9 mouse cellular contexts compared by ENCODE assay signal in the genomic region with DNA sequence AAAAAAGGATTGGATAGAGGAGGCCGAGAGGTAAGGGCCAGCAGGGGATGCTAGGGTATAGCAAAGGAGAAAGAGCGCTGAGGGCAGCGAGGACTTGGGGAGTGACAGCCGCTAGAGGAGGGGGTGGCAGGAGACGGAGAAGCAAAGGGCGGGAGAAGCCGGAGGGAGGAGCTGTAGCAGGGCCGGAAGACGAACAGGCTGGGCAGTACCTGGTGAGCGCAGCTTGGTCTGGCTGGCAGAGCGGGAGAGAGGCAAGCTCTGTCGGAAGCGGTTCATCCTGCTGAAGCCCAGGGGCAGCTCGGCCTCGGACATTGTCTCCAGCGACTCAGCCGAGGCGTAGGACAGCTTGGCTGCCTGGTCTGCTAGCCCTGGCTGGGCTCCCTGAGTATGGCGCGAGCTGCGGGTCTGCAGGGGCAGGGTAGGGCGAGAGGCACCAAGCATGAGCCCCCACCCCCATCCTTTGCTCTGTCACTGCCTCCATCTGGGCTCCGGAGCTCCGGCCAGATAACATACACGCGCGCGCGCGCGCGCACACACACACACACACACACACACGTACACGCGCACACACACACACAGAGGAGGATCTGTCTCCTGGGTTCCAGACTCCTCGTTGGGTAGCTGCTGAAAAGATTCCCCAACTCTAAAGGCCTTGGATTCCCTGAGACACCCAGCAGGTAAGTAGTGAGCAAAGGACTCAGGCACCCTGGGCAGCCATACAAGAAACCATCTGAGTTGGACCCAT. TPM values are rescaled to one million over a fixed set of nuclear protein-coding genes. Genes with fewer than 3 reads are reported as not detected.
DNase-seq lines count a peak whose midpoint lies in the region; ATAC-seq and TF ChIP-seq lines count a peak whose summit lies in the region.
"Had no signal": no experiment of that assay in that cellular context is flagged by ENCODE, and none has a peak within 500 bp of the region (broad histone marks: within the 10 kb centered on the region; RNA-seq: fewer than 3 reads in every experiment).

No protein-coding gene starts in this region.

- H3K79me2 ChIP-seq in heart, adult 2 months (replicated peaks; ENCODE audit: control insufficient read depth, insufficient read depth, low read length) = no peaks in the 10 kb centered on the region

- H3K9ac ChIP-seq in heart, adult 2 months (ENCODE audit: low read depth, low read length) = no peak overlapping the region
- peak overlapping the region; percentile 9; the same call in 1 of the 2 replicates for H3K9ac ChIP-seq in hindbrain, embryonic 15.5 days
- peak overlapping the region; percentile 56 for H3K9ac ChIP-seq in midbrain, embryonic 11.5 days (ENCODE audit: low read length)

- intact Hi-C loops in heart, adult 2 months (cut with DNase I) = no loop called here

- WGBS in heart, adult 2 months = 2% methylated on average over 36 of the region's 36 CpGs
- WGBS in hindbrain, embryonic 15.5 days = 11% methylated on average over 34 of the region's 36 CpGs
- 2% methylated on average over 36 of the region's 36 CpGs for WGBS in midbrain, embryonic 11.5 days

- H3K4me2 ChIP-seq in hindbrain, embryonic 15.5 days = peak overlapping the region; percentile 48
- H3K4me2 ChIP-seq in midbrain, embryonic 11.5 days = peak overlapping the region; percentile 72

- no peaks in the 10 kb centered on the region for H3K36me3 ChIP-seq in heart, adult 2 months (ENCODE audit: control insufficient read depth, insufficient read depth, low read length)
- no peaks in the 10 kb centered on the region for H3K36me3 ChIP-seq in E14TG2a.4 (ENCODE audit: insufficient read depth, low read length)
- H3K36me3 ChIP-seq in hindbrain, embryonic 15.5 days = peaks cover 14% of the 10 kb centered on the region
- no peaks in the 10 kb centered on the region for H3K36me3 ChIP-seq in midbrain, embryonic 11.5 days (ENCODE audit: control insufficient read depth, insufficient read depth, low read length)

- 0 out of 2 replicates have a peak, but pooled peaks have one; percentile 4 for ATAC-seq in hindbrain, embryonic 15.5 days (ENCODE audit: low FRiP score, low read depth)
- peak; percentile 41; the same call in 1 of the 2 replicates for ATAC-seq in midbrain, embryonic 11.5 days (ENCODE audit: low FRiP score)

- TF ChIP-seq EP300 in heart, adult 2 months (IDR thresholded peaks at IDR 0.05; ENCODE audit: insufficient read depth, low read depth, low read length) = no peak

- H3K9me3 ChIP-seq in E14TG2a.4 (ENCODE audit: low read length) = no peaks in the 10 kb centered on the region
- H3K9me3 ChIP-seq in hindbrain, embryonic 15.5 days = no peaks in the 10 kb centered on the region
- no peaks in the 10 kb centered on the region for H3K9me3 ChIP-seq in midbrain, embryonic 11.5 days (ENCODE audit: control insufficient read depth, low read length)

- TF ChIP-seq CTCF in heart, adult 2 months (IDR thresholded peaks at IDR 0.05) = peak; percentile 10; the same call in 1 of the 2 replicates
- TF ChIP-seq CTCF in E14TG2a.4 (conservative IDR thresholded peaks at IDR 0.05; ENCODE audit: low read length) = no peak
- no peak for TF ChIP-seq CTCF in cortical plate, adult 2 months (IDR thresholded peaks at IDR 0.05; ENCODE audit: extremely low read depth, insufficient read depth, low read length)

- H3K4me3 ChIP-seq in heart, adult 2 months = peak overlapping the region; percentile 10; the same call in 1 of the 2 replicates
- peak overlapping the region; percentile 77 for H3K4me3 ChIP-seq in E14TG2a.4 (replicated peaks; ENCODE audit: low read length)
- peak overlapping the region; percentile 6; the same call in 1 of the 2 replicates for H3K4me3 ChIP-seq in cortical plate, adult 2 months (ENCODE audit: insufficient read depth, low read length)
- peak overlapping the region; percentile 25 for H3K4me3 ChIP-seq in hindbrain, embryonic 15.5 days
- H3K4me3 ChIP-seq in midbrain, embryonic 11.5 days (ENCODE audit: low read depth, low read length) = peak overlapping the region; percentile 33

- no peak for DNase-seq in heart, adult 2 months
- no peak for DNase-seq in heart, postnatal 4 days
- peak; percentile 95 for DNase-seq in midbrain, embryonic 11.5 days (ENCODE audit: low spot score, missing footprints)
- DNase-seq in gastrocnemius, postnatal 25 days = no peak
- no peak for DNase-seq in left cerebral cortex, adult 9 months (ENCODE audit: low spot score in 2 of 2)

- TF ChIP-seq POLR2A in heart, adult 2 months (IDR thresholded peaks at IDR 0.05; ENCODE audit: insufficient read depth, low read depth, low read length) = no peak
- no peak for TF ChIP-seq POLR2A in cortical plate, adult 2 months (IDR thresholded peaks at IDR 0.05; ENCODE audit: extremely low read depth, insufficient read depth, low read length)

- H3K27ac ChIP-seq in heart, adult 2 months = no peak overlapping the region
- H3K27ac ChIP-seq in cortical plate, adult 2 months (ENCODE audit: insufficient read depth, low read length) = peak overlapping the region; percentile 57
- peak overlapping the region; percentile 37; the same call in 1 of the 2 replicates for H3K27ac ChIP-seq in hindbrain, embryonic 15.5 days (replicated peaks)
- no peak overlapping the region for H3K27ac ChIP-seq in midbrain, embryonic 11.5 days (ENCODE audit: low read depth, low read length)

- H3K4me1 ChIP-seq in heart, adult 2 months (ENCODE audit: control insufficient read depth, insufficient read depth, low read length) = no peaks in the 10 kb centered on the region
- H3K4me1 ChIP-seq in E14TG2a.4 (replicated peaks; ENCODE audit: low read depth, low read length) = peaks cover 74% of the 10 kb centered on the region
- peaks cover 13% of the 10 kb centered on the region for H3K4me1 ChIP-seq in cortical plate, adult 2 months (ENCODE audit: control insufficient read depth, insufficient read depth, low read length)
- H3K4me1 ChIP-seq in hindbrain, embryonic 15.5 days (replicated peaks) = peaks cover 66% of the 10 kb centered on the region
- peaks cover 34% of the 10 kb centered on the region for H3K4me1 ChIP-seq in midbrain, embryonic 11.5 days (ENCODE audit: control insufficient read depth, insufficient read depth, low read length)

- peaks cover 27% of the 10 kb centered on the region for H3K27me3 ChIP-seq in heart, adult 2 months (ENCODE audit: control insufficient read depth, insufficient read depth, low read length)
- peaks cover 82% of the 10 kb centered on the region for H3K27me3 ChIP-seq in E14TG2a.4 (ENCODE audit: insufficient read depth, low read length)
- H3K27me3 ChIP-seq in hindbrain, embryonic 15.5 days = peaks cover 40% of the 10 kb centered on the region
- H3K27me3 ChIP-seq in midbrain, embryonic 11.5 days (ENCODE audit: control insufficient read depth, insufficient read depth, low read length) = peaks cover 61% of the 10 kb centered on the region

RNA-seq across cellular contexts. Expression of a gene that starts 36.9 kb away (rescaled TPM):
- not detected for total RNA-seq in heart, adult 2 months (2021)
- not detected in 2 replicates for polyA plus RNA-seq in heart, adult 2 months (2012; rRNA removed)
- total RNA-seq in heart, postnatal 4 days (2021) = not detected
- 0.06 TPM in 1 of 2 replicates, not detected in the other for polyA plus RNA-seq in cortical plate, adult 2 months (2012; rRNA removed)
- polyA plus RNA-seq in hindbrain, embryonic 15.5 days (2015; fragmentation: Nextera tagmentation; extraction: Ambion mirVana) = 1.2 and 1.3 TPM in 2 replicates
- 0.11 TPM in 1 of 2 replicates, not detected in the other for polyA plus RNA-seq in midbrain, embryonic 11.5 days (2014; fragmentation: Nextera tagmentation; extraction: Ambion mirVana)
- total RNA-seq in gastrocnemius, postnatal 25 days (2021) = not detected
- total RNA-seq: layer of hippocampus, adult 18-20 months had no signal

RNA-seq across cellular contexts. Expression of a gene that starts 39.0 kb away (rescaled TPM):
- under 1 TPM; 0.13 to 0.36 TPM for total RNA-seq in heart, adult 2 months (2021)
- polyA plus RNA-seq in heart, adult 2 months (2012; rRNA removed) = 0.26 and 0.31 TPM in 2 replicates
- total RNA-seq in heart, postnatal 4 days (2021) = under 1 TPM; 0.12 to 0.23 TPM
- 141 and 146 TPM in 2 replicates for polyA plus RNA-seq in cortical plate, adult 2 months (2012; rRNA removed)
- polyA plus RNA-seq in hindbrain, embryonic 15.5 days (2015; fragmentation: Nextera tagmentation; extraction: Ambion mirVana) = 11.9 TPM in 2 replicates
- polyA plus RNA-seq in midbrain, embryonic 11.5 days (2014; fragmentation: Nextera tagmentation; extraction: Ambion mirVana) = 1.7 and 2.2 TPM in 2 replicates
- under 1 TPM; 0.43 to 0.49 TPM for total RNA-seq in gastrocnemius, postnatal 25 days (2021)

Comparison
In these comparisons a context has a peak if more than half of its experiments do, and no peak if none do; other contexts are left out.
1. H3K27ac ChIP-seq: peak in cortical plate, adult 2 months (single experiment) and hindbrain, embryonic 15.5 days (single experiment); none in heart, adult 2 months (single experiment) and midbrain, embryonic 11.5 days (single experiment).
2. H3K4me3 ChIP-seq: peak in every context shown above with its lines; median percentile 77 in E14TG2a.4; 33 in midbrain, embryonic 11.5 days; 25 in hindbrain, embryonic 15.5 days; 10 in heart, adult 2 months; 6 in cortical plate, adult 2 months.
3. RNA of a gene that starts 39.0 kb away (polyA plus RNA-seq): 141 to 146 TPM in cortical plate, adult 2 months; 11.9 TPM in hindbrain, embryonic 15.5 days, 1.7 to 2.2 TPM in midbrain, embryonic 11.5 days and 0.26 to 0.31 TPM in heart, adult 2 months; every median in the first group is over 10 times any median in the second.